Mouse (Mus musculus) frontal cortex, adult (tissue): ENCODE data around the gene Emb.
A peak's percentile ranks its signal among the peaks of the same experiment; 100 is the strongest.
"Not testable (repeated sequence)": the region's sequence is repeated elsewhere in the genome, so short reads cannot be mapped to it uniquely, and the experiment has no call there.

Source experiments
- ATAC-seq: cut with Nextera tagmentation; 2 replicates; pipeline ENCODE4 v1.9.2; 2017; ENCODE audit warnings: mild to moderate bottlenecking, moderate library complexity, mixed read lengths; ENCODE audit not compliant: low TSS enrichment

Emb gene

DNA sequence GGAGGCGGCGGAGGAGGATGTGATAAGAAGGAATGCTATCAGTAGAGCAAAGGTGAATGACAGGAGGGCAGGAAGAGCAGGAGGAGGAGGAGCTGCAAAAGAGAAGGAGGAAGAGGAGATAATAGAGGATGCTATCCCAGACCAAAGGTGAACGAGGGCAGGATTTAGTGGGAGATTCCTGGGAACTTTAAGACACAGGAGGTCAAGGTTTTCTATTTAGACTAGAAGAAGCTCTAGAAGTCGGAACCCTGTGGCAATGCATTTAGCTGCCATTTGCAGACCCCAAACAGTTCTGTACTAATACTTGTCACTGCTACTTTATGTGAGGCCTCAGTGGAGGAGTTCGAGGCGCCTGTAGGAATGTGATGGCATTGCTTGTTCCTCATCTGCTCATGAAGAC lies at the start of gene Emb:
Gene Emb (plus strand): TSS at position 301 of the 400 bp plus-strand sequence.
- no peak for ATAC-seq

GRCm38 (mm10) chr13:117163906-117164305 lies 44.4 kb upstream of the Emb start:
- ATAC-seq, result no peak

DNA sequence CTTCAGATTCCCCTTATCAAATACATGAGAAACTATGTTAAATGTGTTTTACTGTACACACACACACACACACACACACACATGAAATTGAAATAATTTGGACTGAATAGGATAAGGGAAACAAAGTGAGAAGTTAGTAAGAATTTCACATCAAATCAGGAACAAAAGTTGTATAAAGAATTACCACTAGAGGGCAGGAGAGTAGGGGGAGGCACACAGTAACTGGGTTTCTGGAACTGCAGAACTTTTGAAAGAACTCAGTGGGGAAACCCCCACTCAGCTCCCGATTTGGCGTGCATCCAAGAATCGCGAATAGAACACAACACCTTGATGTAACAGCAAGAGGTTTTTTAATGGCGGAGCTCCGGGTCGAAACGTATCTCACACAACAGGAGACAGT lies 43.3 kb upstream of the Emb start:
- no peak for ATAC-seq

GRCm38 (mm10) chr13:117180912-117181311 lies 27.4 kb upstream of the Emb start:
- not testable (repeated sequence) for ATAC-seq

DNA sequence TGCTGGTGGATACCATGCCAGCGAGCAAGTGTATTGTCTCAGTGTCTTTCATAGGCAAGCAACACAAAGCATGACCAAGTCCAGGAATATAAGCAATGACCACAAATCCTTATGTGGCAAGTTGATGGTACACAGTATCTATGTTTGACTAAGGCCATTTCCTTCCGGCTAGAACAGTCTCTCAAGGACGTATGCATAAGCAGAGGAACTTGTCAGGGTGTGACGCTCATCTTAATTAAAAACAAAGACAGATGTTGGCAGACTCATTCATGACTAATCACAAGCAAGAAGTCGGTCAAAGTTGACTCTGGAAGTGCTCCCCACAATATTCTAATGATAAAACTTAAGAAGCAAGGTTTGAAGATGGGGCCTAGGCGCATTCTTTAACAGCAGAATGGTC lies 25.0 kb upstream of the Emb start:
- ATAC-seq, result no peak

DNA sequence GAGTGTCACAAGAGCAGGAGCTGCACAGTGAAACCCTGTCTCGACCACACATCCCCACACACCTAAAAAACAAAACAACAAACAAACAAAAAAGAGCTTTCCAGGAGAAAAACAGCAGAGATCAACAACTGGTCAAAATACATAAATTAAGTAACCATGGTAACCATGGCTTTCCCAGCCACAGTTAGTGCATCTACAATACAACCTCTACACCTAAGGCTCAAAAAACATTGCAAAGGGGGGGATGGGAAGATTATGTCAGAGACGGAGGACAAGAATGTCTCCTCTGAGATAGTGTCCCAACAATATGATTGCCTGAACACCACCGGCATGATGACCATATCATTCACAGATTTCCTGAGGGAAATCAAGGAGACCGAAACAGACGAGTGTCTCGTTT lies 23.0 kb upstream of the Emb start:
- ATAC-seq, result no peak

- ATAC-seq, result no peak
These were observed 16.2 kb upstream of the Emb start for GRCm38 (mm10) chr13:117192161-117192560.

GRCm38 (mm10) chr13:117193422-117193983 lies 14.8 kb upstream of the Emb start:
- no peak for ATAC-seq

DNA sequence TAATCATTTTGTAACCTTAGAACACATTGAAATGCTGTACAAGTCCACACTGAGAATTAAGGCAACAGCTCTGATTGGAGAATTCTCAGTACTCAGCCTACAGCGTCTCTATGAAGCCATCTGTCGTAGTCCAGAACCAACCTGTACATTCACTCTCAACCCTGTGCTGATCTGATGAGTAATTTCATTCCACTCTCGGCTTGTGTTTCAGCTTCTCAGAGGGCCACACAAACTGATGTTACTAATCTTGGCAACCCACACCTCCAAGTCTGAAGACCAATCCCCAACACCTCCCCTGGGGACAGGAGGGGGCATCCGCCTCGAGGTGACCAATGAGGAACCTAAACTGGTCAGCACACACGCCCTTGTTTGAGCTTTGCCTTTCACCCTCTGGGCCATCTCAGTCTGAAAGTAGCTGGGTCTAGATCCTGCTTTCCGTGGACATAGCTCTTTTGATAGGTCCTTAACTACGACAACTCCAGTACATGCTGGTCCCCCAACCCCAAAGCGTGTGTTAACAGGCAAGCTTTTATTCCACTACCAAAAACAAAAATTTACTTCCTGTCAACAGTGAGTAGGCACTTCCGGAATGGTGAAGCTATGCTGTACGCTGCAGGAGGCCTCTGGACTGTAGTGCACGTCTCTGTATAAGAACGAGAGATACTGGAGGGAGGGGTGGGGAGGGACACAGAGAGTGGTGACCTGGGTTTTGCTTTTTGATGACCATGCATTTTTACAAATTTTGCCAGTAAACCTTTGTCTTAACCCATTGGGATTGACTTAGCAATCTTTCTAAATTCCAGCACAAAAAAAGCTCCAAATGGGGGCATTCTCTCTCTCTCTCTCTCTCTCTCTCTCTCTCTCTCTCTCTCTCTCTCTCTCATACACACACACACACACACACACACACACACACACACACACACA lies 12.5 kb upstream of the Emb start:
- ATAC-seq, result peak; percentile 20; the same call in 1 of the 2 replicates

DNA sequence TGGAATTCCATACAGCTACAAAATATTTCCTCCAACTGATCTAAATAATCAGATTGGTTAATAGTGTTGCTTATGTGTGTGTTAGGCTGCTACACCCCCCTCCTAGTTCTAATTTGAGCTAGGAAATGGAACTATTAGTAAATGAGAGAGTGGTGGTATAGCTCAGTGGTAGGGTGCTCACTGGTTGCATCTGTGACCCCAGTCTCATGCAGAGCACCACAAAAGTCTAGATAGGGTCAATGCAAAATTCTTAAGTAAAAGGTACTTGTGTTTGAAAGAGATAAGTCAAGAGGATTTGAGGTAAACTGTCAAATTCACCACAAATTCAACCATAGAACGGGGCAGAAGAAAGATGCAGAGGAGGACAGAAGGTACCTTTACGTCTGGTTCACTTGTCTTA lies 10.7 kb upstream of the Emb start:
- ATAC-seq, result no peak

DNA sequence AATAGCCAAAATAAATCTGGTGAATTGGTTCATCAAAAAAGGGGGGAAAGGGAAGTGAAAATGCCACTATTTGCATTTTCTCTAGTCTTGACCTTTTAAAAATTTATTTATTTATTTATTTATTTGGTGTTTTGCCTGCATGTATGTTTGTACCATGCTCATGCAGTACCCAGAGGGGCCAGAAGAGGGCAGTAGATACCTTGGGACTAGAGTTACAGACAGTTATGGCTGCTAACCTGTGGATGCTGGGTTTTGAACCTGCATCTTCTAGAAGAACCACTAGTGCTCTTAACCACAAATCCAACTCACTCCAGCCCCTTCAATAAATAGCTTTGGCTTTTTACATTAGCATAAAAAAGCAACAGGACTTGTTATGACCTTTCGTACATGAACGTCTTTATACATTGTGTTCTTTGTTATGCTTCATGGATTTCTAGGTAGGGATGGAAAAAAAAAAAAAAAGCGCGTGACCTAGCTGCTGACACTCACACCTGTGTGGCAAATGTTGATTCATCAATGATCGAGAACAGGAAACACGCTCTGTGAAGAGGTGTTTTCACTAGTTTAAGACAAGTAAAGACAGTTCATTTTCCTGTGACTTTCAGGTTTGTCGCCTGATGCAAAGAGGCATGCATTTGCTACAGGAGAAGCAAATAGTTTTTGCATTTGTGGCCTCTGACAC lies 9.8 kb upstream of the Emb start:
- no peak for ATAC-seq

GRCm38 (mm10) chr13:117202755-117203471 lies 5.4 kb upstream of the Emb start:
- ATAC-seq, result peak; percentile 64; the same call in 1 of the 2 replicates

DNA sequence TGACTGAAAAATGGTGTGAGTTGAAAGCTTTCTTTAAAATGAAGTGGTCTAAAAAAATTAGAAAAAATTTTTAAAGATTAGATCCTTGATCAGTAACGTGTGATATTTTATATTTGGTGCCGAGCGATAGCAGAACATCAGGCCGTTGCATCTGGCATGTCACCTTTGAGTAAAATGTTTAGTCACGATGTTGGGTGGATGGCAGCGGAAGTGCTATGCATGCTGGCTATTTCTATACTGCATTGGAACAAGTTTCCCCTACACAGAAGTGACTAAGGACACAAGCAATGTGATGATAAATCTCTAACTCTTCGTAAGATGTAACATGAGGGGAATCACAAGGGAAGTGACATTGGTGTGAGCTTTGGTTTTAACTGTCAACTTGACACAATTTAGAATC lies 3.7 kb upstream of the Emb start:
- peak; percentile 53 for ATAC-seq

- 0 out of 2 replicates have a peak, but pooled peaks have one; percentile 38 for ATAC-seq
These were observed 2.3 kb upstream of the Emb start for GRCm38 (mm10) chr13:117206066-117206465.

DNA sequence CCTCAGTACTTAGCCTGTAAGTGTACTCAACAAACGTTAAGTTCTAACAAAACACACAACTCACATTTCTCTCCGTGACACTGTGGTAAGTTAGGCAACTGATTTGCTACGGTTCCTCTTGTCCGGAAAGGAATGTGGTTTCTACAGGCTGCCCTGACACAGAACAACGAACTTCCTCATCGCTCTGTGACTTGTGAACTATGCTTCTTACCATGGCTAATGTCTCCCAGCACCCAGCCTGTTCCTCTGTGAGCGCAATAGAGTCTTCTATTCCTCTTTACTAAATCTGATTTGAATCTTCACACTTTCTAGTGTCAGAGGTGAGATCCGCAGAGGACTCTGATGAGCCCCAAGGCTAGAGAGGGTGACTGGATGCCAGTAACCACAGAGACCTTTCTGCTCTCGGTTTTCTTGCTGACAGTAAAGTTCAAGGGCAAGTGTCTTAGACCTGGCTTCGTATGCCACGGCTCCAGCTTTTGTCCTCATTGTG lies 3.1 kb downstream of the Emb start:
- ATAC-seq, result no peak

DNA sequence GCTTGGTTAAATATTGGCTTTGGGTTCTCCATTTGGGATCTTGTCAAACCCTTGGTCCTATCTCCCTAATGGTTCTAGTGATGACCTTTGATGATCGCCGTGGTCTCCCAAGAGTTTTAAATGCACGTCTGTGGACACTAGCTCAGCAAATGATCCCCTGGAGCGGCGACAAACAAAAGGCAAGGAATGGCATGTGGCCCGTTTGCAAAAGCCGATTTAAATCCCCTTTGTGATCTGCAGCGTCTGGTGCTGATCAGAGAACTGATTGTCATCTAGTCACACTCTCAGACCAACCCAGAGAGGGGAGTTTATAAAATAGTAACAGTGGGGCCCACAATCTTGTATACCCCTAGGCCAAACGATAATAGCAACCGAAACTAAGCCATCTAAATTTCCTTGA lies 7.1 kb downstream of the Emb start:
- ATAC-seq, result no peak

DNA sequence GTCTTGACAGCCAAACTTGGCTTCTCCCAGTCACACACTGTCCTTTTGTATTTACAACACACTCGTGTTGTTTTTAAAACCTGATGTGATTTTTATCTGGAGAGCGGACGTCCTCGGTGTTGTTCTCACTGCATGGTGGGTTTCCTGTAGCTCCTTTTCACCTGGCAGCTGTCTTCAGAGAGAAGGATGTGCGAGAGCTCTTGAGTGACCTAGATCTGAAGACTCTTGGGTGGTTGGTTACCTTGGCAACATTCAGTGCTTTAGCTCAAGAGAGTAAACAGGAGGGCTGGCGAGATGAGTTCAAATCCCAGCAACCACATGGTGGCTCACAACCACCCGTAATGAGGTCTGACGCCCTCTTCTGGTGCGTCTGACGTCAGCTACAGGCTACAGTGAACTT lies 7.8 kb downstream of the Emb start:
- ATAC-seq, result no peak

DNA sequence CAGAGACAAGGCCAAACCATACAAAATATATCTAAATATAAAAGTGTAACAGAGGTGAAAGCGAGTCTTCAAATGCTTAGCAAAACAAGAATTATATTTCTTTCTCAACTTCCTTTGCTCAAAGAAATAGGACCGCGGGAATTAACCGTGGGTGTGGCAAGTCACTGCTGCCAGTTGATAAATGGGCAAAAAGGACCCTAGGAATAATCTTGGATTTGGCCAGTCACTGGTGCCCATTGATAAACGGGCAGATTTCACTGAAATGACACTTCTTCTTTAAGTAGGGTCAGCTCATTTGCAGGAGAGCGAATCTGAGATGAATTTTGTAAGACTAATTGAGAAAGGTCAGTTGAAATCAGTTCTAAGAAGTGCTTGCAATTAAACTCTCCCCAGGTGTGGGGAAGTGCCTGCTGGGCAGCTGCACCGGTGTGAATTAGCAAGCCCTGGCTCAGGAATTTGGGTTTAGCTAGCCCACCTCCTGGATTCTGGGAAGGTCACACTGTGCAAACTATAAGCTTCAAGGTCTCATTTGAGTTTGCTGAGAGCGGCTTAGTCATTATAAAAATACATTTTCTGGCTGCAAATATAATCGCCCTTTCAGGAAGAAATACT lies 8.5 kb downstream of the Emb start:
- no peak for ATAC-seq

DNA sequence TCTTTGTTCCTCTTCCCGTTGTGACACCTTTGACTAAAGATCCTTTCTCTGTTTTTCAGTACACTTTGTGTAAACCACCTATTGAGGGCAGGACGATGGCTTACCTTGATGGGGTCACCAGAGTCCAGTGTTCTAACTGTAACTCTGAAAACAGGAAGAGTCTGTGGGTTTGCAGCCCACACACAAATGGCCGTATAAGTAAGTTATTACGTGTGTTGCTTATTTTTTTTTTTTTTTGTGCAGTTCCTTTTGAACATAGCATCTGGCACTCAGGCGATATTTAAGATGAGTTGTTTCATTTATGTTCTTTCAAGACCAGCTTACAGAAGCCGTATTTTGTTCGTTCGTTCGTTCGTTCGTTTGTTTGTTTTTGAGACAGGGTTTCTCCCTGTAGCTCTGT lies 9.3 kb downstream of the Emb start:
- ATAC-seq, result no peak

GRCm38 (mm10) chr13:117218092-117218491 lies 9.8 kb downstream of the Emb start:
- ATAC-seq, result no peak

DNA sequence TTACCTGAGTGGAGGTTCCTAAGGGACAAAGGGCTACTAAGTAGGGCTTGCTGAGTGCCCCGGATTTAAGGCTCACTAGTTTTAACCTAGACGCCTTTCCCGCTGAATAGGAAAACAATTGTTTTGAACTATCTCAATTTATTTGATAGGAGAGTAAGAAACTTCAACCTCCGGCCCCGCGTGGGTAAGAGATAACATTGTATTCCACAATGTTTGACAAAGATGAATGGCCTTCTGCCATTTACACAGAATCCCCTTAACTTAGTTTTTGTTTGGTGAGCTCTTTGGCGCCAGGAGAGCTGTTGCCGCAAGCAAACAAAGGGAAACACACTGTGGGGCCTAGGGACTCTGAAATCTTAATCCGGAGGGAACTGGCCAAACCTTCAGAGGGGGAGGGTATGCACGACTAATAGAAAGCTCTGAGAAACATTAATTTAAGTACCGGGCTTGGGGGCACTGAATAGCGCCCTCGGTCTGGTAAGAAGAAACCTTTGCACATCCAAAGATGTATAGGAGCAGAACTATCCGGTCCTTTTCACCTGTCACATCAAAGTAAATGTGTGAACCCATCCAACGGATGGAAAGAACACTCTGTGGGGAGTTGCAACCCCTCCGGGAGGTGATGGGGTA lies 11.7 kb downstream of the Emb start:
- ATAC-seq, result 0 out of 2 replicates have a peak, but pooled peaks have one; percentile 0
